Mouse (Mus musculus): Measurements from ENCODE around the gene Cd47. TPM values are rescaled to one million over a fixed set of nuclear protein-coding genes. Genes with fewer than 3 reads are reported as not detected.

Cd47 gene
- polyA plus RNA-seq, 1 experiment from 2014 or later: 95.1 TPM

DNA sequence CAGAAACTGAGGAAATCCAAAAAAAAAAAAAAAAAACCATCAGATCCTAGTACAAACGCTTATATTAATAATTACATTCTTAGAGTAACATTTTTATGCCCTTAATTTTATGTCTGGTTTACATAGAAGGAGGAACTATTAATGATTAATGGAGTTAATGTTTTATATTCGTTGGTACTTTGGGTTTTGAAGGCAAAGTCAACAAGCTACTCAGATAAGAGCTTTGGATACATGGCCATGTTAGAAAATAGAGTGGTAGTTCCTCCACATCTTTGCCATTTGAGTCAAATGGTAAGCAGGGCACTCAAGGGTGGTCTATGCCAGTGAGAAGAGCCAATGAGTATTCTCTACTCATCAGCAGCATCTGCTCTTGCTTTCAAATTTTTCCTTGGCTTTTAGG, 66.3 kb downstream of the Cd47 start:
- no peak overlapping the region for H3K27ac ChIP-seq
- H3K4me3 ChIP-seq: no peak overlapping the region
- no peak for ATAC-seq (ENCODE audit: low FRiP score)
- 82% methylated on average over 2 of the region's 2 CpGs for WGBS
- peaks cover 24% of the 10 kb centered on the region for H3K36me3 ChIP-seq
- no peaks in the 10 kb centered on the region for H3K4me1 ChIP-seq
- no peaks in the 10 kb centered on the region for H3K27me3 ChIP-seq
- H3K9me3 ChIP-seq (replicated peaks): no peaks in the 10 kb centered on the region
- H3K9ac ChIP-seq: no peak overlapping the region
- no peak overlapping the region for H3K4me2 ChIP-seq (replicated peaks)

DNA sequence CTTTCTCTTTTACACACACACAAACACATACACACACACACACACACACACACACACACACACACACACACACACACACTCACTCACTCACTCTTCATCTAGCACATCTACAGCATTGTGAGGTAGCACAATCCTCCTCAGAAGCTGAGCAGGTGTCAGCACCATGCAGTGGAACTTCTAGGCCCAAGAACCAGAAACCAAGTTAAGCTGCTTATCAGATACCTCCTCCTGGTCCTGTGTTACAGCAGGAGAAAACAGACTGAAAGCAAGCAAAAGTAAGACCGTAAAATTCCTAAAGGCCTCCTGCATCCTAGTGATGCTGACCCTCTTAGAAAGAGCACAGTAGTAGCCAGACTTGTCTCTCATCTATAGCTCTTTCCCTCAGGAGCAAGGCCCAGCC, 67.9 kb downstream of the Cd47 start:
- Histone ChIP-seq H3K36me3 (peaks cover 24% of the 10 kb centered on the region), H3K9me3 (replicated peaks) (no peaks in the 10 kb centered on the region), H3K9ac (no peak overlapping the region), H3K27me3 (no peaks in the 10 kb centered on the region), H3K4me3 (no peak overlapping the region), H3K4me2 (replicated peaks) (no peak overlapping the region), H3K27ac (no peak overlapping the region), H3K4me1 (no peaks in the 10 kb centered on the region)
- ATAC-seq (ENCODE audit: low FRiP score): no peak
- 100% methylated on average over 1 of the region's 1 CpGs for WGBS

DNA sequence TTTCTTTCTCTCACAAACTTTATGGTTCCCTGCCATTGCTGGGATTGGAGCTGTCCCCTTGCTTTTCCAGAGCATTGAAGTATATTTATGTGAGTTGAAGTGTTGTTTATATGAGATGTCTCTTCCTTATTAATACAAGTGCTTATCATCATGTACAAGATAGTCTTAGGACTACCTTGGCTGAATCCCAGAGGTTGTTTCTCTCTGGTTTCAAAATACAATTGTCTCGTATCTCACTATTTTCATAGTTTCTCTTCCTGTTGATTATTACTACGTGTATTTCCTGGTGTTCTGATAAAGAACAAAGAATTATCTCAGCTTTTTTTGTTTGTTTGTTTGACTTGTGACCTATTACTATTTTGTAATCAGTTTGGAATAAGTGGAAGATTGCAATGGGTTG, 73.6 kb downstream of the Cd47 start:
- Histone ChIP-seq H3K36me3 (peaks cover 7% of the 10 kb centered on the region), H3K27me3 (no peaks in the 10 kb centered on the region), H3K9ac (no peak overlapping the region), H3K4me2 (replicated peaks) (no peak overlapping the region), H3K27ac (no peak overlapping the region), H3K4me1 (no peaks in the 10 kb centered on the region), H3K4me3 (no peak overlapping the region), H3K9me3 (replicated peaks) (no peaks in the 10 kb centered on the region)
- 88% methylated on average over 2 of the region's 2 CpGs for WGBS
- ATAC-seq (ENCODE audit: low FRiP score): no peak

DNA sequence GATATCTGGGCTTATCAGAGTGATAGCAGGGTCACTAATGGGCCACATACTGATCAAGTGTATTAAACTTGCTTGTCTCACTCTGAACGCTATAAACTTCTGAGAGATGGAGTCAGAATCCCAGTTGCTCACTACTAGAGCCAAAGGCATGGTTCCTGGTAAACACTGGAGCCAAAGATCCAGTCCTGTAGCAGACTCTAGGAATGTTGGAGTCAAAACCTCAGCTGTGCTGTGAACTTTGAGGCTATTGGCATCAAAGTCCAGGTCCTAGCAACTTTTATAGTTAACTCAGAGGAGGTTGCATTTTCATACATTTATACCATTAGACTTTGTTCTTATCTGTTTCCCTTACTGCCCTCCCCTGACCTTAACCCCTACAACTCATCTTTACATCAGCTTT, 74.2 kb downstream of the Cd47 start:
- H3K4me3 ChIP-seq: no peak overlapping the region
- 0 out of 2 replicates have a peak, but pooled peaks cover 3% of the 10 kb centered on the region for H3K36me3 ChIP-seq
- H3K27ac ChIP-seq: no peak overlapping the region
- WGBS: 83% methylated on average over 1 of the region's 1 CpGs
- no peaks in the 10 kb centered on the region for H3K9me3 ChIP-seq (replicated peaks)
- no peak overlapping the region for H3K4me2 ChIP-seq (replicated peaks)
- H3K9ac ChIP-seq: no peak overlapping the region
- H3K4me1 ChIP-seq: no peaks in the 10 kb centered on the region
- ATAC-seq (ENCODE audit: low FRiP score): no peak
- no peaks in the 10 kb centered on the region for H3K27me3 ChIP-seq

DNA sequence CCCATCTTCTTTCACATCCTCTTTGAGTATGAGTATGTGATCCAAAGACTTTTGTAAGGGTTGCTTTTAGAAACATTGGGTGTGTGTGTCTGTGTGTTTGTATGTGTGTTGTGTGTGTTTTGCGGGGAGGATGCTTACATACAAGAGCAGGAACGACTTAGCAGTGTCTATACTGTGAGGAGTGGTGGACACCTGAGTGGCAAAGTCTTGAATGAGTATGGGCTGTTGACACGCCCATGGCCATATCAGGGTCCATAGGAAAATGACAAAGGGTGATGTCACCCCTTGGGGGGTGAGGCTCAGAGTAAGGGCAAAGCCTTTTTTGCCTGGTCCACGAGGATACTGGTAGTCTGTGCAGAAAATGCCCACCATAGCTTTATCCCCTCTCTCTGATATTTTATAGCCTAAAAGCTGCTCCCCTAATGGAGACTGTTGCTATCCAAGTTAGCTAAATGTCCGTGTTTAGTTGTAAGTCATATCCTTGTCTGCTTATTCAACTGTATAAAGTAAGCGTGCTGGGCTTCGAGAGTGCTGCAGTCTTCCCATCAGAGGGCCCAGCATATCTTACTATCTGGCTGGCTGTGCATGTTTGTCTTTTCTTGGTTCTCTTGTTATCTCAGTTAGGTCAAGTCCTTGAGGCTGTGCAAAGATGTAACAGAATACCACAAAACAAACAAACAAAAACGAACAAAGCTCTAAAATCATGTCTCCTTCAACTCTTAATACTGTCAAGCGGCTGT, 76.1 kb downstream of the Cd47 start:
- no peaks in the 10 kb centered on the region for H3K27me3 ChIP-seq
- no peak for ATAC-seq (ENCODE audit: low FRiP score)
- H3K4me3 ChIP-seq: no peak overlapping the region
- H3K9me3 ChIP-seq (replicated peaks): no peaks in the 10 kb centered on the region
- WGBS: 91% methylated on average over 9 of the region's 9 CpGs
- H3K36me3 ChIP-seq: no peaks in the 10 kb centered on the region
- no peak overlapping the region for H3K4me2 ChIP-seq (replicated peaks)
- no peak overlapping the region for H3K27ac ChIP-seq
- no peaks in the 10 kb centered on the region for H3K4me1 ChIP-seq
- no peak overlapping the region for H3K9ac ChIP-seq

DNA sequence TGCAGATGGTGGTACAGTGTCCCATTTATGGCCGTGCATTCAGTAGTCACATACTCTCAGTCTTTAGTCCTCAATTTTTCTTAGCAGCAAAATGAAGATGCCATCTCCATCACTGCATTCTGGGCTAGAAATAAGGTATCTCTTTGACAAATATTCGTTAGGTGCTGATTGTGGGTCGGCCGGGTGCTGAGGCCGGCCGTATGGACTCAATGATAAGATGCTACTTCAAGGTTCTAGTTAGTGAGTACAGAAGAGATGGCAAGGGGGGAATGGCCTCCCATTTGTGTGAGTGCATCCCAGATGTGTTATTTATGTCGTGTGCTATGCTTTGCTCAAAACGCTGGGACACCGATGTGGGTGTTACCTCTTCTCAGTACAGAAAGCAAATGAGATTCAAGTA, 76.9 kb downstream of the Cd47 start:
- 92% methylated on average over 9 of the region's 9 CpGs for WGBS
- H3K27ac ChIP-seq: no peak overlapping the region
- ATAC-seq (ENCODE audit: low FRiP score): no peak

DNA sequence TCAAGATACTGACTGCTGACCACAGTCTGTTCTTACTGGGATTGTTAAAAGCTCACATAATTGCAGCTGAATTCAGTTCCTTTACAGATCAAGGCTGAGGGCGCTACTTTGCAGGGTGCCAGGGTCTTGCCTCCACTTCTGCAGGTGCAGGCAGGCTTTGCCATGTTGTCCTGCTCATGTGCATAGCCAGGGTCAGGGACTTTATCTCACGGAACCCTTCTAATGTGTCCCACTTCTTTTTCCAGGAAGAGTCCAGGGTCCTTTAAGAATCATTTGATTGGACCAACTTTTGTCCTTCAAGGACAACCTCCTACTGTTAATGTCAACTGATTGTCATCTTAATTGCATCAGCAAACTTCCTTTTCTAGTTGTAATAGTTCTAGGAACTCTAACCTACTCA, 77.7 kb downstream of the Cd47 start:
- Histone ChIP-seq H3K9ac (no peak overlapping the region), H3K9me3 (replicated peaks) (no peaks in the 10 kb centered on the region), H3K4me1 (no peaks in the 10 kb centered on the region), H3K36me3 (no peaks in the 10 kb centered on the region), H3K4me2 (replicated peaks) (no peak overlapping the region), H3K27me3 (no peaks in the 10 kb centered on the region), H3K4me3 (no peak overlapping the region), H3K27ac (no peak overlapping the region)
- 85% methylated on average over 2 of the region's 2 CpGs for WGBS
- no peak for ATAC-seq (ENCODE audit: low FRiP score)

More for the DNA sequence above, 76.9 kb downstream of the Cd47 start:
- no peaks in the 10 kb centered on the region for H3K4me1 ChIP-seq
- no peaks in the 10 kb centered on the region for H3K27me3 ChIP-seq
- H3K36me3 ChIP-seq: no peaks in the 10 kb centered on the region
- H3K9me3 ChIP-seq (replicated peaks): no peaks in the 10 kb centered on the region
- no peak overlapping the region for H3K4me2 ChIP-seq (replicated peaks)
- no peak overlapping the region for H3K4me3 ChIP-seq
- no peak overlapping the region for H3K9ac ChIP-seq

DNA sequence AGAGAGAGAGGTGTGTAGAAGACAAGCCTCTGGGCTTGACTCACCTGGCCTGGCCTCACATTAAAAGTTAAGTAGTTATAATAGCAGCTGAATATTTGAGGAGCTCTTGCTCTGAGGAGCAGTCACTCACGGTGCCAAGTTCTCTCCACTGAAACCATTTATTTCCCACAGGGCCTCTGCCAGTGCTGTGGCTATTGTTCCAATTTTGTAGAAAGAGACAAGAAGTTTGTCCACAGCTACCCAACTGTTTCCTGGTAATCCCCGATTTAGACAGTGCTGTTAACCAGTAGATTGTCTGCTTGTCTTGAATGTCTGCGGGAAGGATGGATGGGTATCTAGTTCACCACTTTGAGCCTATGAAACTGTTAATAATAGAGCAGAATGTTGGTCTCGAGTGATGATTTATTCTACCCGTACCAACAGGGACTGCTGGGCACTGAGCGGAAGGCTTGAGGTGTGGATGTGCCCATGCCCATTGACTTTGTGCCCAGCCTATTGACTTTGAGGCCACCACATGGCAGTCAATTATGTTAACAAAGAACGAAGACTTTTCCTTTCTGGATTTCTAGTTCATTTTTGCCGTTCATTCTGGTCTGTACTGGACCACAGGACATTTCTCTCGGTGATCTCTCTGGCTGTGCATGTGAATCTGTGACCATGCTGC, 86.2 kb downstream of the Cd47 start:
- 0 out of 2 replicates have a peak, but pooled peaks cover 2% of the 10 kb centered on the region for H3K4me1 ChIP-seq
- no peak overlapping the region for H3K4me3 ChIP-seq
- H3K9me3 ChIP-seq (replicated peaks): no peaks in the 10 kb centered on the region
- H3K27me3 ChIP-seq: no peaks in the 10 kb centered on the region
- H3K27ac ChIP-seq: no peak overlapping the region
- H3K4me2 ChIP-seq (replicated peaks): no peak overlapping the region
- ATAC-seq (ENCODE audit: low FRiP score): no peak
- 93% methylated on average over 9 of the region's 9 CpGs for WGBS
- no peak overlapping the region for H3K9ac ChIP-seq
- H3K36me3 ChIP-seq: no peaks in the 10 kb centered on the region

DNA sequence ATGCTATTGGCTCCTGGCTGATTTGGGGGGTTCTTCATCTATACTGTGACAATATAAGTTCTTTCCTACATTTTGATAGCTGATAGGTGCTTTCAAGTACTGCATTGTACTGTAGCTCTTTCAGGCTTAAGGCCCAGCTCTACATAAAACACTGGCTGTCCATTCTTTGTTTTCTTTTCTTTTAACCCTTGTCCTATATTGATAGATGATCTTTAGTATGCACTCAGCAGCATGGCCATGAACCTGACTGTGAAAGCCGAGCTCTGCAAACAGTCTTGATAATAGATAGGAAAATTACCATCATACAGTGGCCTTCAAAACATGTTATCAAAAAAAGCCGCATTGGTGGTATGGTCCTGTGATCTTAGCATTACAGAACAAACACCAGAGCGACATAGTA, 87.0 kb downstream of the Cd47 start:
- no peaks in the 10 kb centered on the region for H3K27me3 ChIP-seq

DNA sequence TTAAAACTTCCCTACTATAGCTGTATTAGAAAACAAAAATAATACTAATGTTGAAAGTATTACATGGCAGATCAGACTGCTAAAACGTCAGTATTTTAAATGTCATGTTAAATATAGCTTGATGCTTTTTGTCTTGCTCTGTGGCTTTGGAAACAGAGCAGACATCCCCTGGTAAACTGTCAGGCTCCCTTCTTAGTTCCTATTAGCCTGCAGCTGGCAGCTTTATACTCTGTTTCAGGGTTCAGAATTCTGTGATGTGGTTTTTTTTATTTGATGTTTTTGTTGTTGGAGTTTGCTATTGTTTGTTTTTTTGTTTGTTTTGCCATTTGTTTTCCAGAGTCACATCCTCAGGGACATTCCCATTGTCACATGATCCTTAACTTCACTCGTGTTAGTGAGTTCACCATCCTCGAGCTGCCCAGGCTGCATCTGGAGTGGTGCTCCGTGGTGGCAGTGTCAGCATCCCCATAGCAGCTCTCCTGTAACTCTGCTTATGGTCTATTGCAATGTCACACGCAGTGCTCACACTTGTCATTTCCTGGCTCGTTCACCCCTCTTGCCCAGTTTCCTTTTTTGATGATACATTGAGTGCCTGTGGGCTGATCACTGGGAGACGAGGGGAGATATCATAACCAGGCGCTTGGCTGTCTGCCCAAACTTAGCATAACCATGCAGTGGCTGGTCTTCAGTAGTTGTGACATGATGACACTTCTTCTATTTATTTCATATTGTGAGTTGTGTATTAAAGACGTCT, 87.7 kb downstream of the Cd47 start:
- 0 out of 2 replicates have a peak, but pooled peaks cover 2% of the 10 kb centered on the region for H3K4me1 ChIP-seq
- 80% methylated on average over 9 of the region's 9 CpGs for WGBS
- H3K27ac ChIP-seq: no peak overlapping the region
- no peaks in the 10 kb centered on the region for H3K27me3 ChIP-seq
- no peak for ATAC-seq (ENCODE audit: low FRiP score)
- 0 out of 2 replicates have a peak, but pooled peaks cover 5% of the 10 kb centered on the region for H3K36me3 ChIP-seq
- no peak overlapping the region for H3K9ac ChIP-seq
- H3K9me3 ChIP-seq (replicated peaks): peaks cover 8% of the 10 kb centered on the region; the same call in 1 of the 2 replicates
- H3K4me3 ChIP-seq: no peak overlapping the region
- no peak overlapping the region for H3K4me2 ChIP-seq (replicated peaks)

More for the DNA sequence above, 87.0 kb downstream of the Cd47 start:
- 81% methylated on average over 3 of the region's 3 CpGs for WGBS
- Histone ChIP-seq H3K9ac (no peak overlapping the region), H3K27ac (no peak overlapping the region), H3K4me2 (replicated peaks) (no peak overlapping the region), H3K4me3 (no peak overlapping the region), H3K36me3 (0 out of 2 replicates have a peak, but pooled peaks cover 4% of the 10 kb centered on the region), H3K9me3 (replicated peaks) (peaks cover 4% of the 10 kb centered on the region; the same call in 1 of the 2 replicates), H3K4me1 (0 out of 2 replicates have a peak, but pooled peaks cover 2% of the 10 kb centered on the region)
- ATAC-seq (ENCODE audit: low FRiP score): no peak

DNA sequence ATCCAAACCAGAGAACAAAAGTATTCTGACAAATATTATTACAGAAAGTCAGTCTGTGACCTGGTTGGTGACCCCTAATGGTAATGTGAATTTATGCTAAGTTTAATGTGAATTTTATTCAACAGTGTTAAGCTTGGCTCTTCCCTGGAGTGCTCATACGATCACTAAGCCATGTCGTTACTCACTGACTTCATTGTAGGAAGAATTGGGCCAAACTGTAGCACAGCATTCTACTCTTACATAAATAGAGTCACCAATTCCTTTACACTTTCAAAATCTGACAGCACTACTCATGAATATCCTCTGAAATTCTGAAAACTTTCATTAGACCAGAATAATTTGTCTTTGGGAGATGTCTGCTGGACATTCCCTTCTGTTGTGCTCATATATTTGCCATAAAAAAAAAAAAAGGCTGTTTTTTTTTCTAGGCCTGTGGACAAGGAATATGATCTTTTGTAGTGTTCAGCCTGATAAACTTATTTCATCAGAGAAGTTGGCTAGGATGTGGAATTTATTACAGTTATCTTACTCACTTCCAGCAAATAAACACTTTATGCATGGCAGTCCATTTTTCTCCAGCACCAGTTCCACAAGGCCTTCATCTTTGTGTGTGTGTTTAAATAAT, 88.8 kb downstream of the Cd47 start:
- H3K4me3 ChIP-seq: no peak overlapping the region
- H3K4me1 ChIP-seq: 0 out of 2 replicates have a peak, but pooled peaks cover 2% of the 10 kb centered on the region
- H3K9ac ChIP-seq: no peak overlapping the region
- no peak for ATAC-seq (ENCODE audit: low FRiP score)
- 0 out of 2 replicates have a peak, but pooled peaks cover 5% of the 10 kb centered on the region for H3K36me3 ChIP-seq
- no peak overlapping the region for H3K4me2 ChIP-seq (replicated peaks)
- H3K9me3 ChIP-seq (replicated peaks): peaks cover 9% of the 10 kb centered on the region; the same call in 1 of the 2 replicates
- no peak overlapping the region for H3K27ac ChIP-seq
- H3K27me3 ChIP-seq: no peaks in the 10 kb centered on the region
- WGBS: 53% methylated on average over 2 of the region's 2 CpGs

DNA sequence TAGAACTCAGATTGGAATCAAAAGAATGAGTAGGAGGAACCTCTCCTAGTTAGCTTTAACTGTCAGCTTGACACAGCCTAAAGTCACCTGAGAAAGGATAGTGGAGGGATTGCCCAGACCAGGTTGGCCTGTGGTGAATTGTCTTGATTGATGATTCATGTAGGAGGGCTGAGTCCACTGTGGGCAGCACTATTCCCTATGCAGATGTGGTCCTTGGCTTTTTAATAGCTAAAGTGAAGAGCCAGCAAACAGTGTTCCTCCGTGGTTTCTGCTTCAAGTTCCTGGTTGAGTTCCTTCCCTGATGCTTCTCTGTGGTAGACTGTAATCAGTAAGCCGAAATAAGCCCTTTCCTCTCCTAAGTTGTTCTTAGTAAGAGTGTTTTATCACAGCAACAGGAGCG, 91.9 kb downstream of the Cd47 start:
- Histone ChIP-seq H3K27me3 (no peaks in the 10 kb centered on the region), H3K4me2 (replicated peaks) (no peak overlapping the region), H3K9me3 (replicated peaks) (peaks cover 9% of the 10 kb centered on the region; the same call in 1 of the 2 replicates), H3K9ac (no peak overlapping the region), H3K27ac (no peak overlapping the region), H3K4me1 (0 out of 2 replicates have a peak, but pooled peaks cover 3% of the 10 kb centered on the region), H3K4me3 (no peak overlapping the region), H3K36me3 (peaks cover 8% of the 10 kb centered on the region; the same call in 1 of the 2 replicates)
- ATAC-seq (ENCODE audit: low FRiP score): no peak
- 99% methylated on average over 3 of the region's 3 CpGs for WGBS

Data from hindbrain, embryonic 12.5 days (tissue).